Mouse (Mus musculus) kidney, embryonic 14.5 days (tissue): ENCODE measurements around the gene Rtcb. TPM values are rescaled to one million over a fixed set of nuclear protein-coding genes. Genes with fewer than 3 reads are reported as not detected.

Experiments used
- ATAC-seq: fragments of 200-750 bp; cut with Nextera tagmentation; 2 replicates; pipeline ENCODE4 v1.8.0; 2017; ENCODE audit warnings: moderate number of reproducible peaks, mild to moderate bottlenecking, moderate TSS enrichment, moderate library complexity; ENCODE audit not compliant: low FRiP score, low TSS enrichment
- H3K27ac ChIP-seq: fragments of 300-500 bp; sonication (generic); 2 replicates; pipeline ENCODE4 v1.5.1; 2014; ENCODE audit warnings: low read depth, mild to moderate bottlenecking, low read length, moderate library complexity, mixed read lengths
- H3K27me3 ChIP-seq: fragments of 300-500 bp; sonication (generic); 2 replicates; pipeline ENCODE4 v1.6.1; 2014; ENCODE audit warnings: mild to moderate bottlenecking, low read length; ENCODE audit not compliant: control insufficient read depth, insufficient read depth
- H3K36me3 ChIP-seq: fragments of 300-500 bp; sonication (generic); 2 replicates; pipeline ENCODE4 v1.6.1; 2014; ENCODE audit warnings: low read length, mixed read lengths; ENCODE audit not compliant: control insufficient read depth, insufficient read depth
- H3K4me1 ChIP-seq: fragments of 300-500 bp; sonication (generic); 2 replicates; pipeline ENCODE4 v1.6.1; 2014; ENCODE audit warnings: low read length, mixed read lengths; ENCODE audit not compliant: control insufficient read depth, insufficient read depth
- H3K4me2 ChIP-seq: fragments of 300-500 bp; sonication (generic); replicated peaks from 2 replicates; pipeline ENCODE4 v1.6.1; 2014; ENCODE audit warnings: low read depth, mild to moderate bottlenecking, low read length
- H3K4me3 ChIP-seq: fragments of 300-500 bp; sonication (generic); 2 replicates; pipeline ENCODE4 v1.5.1; 2014; ENCODE audit warnings: mild to moderate bottlenecking, low read length
- H3K9ac ChIP-seq: fragments of 300-500 bp; sonication (generic); 2 replicates; pipeline ENCODE4 v1.6.1; 2014; ENCODE audit warnings: low read depth, mild to moderate bottlenecking, low read length, moderate library complexity
- H3K9me3 ChIP-seq: fragments of 300-500 bp; sonication (generic); 2 replicates; pipeline ENCODE4 v1.6.1; 2016; ENCODE audit warnings: low read length; ENCODE audit not compliant: control insufficient read depth
- WGBS: fragments of 180-500 bp; shearing (Covaris S2); extraction: QIAGEN DNeasy Blood & Tissue Kit; methylation state at CpG from one replicate; pipeline ENCODE4 v1.1.7; 2014; 5-methylcytosine and 5-hydroxymethylcytosine counted together
- polyA plus RNA-seq: library from polyadenylated mRNA; unstranded; fragments of >200 nt; fragmentation: Nextera tagmentation; extraction: Ambion mirVana; gene quantifications from 2 replicates; pipeline ENCODE4 v1.2.1, GENCODE M21; 2014

Gene Rtcb
- polyA plus RNA-seq, 1 experiment from 2014 or later, result 171 TPM

DNA sequence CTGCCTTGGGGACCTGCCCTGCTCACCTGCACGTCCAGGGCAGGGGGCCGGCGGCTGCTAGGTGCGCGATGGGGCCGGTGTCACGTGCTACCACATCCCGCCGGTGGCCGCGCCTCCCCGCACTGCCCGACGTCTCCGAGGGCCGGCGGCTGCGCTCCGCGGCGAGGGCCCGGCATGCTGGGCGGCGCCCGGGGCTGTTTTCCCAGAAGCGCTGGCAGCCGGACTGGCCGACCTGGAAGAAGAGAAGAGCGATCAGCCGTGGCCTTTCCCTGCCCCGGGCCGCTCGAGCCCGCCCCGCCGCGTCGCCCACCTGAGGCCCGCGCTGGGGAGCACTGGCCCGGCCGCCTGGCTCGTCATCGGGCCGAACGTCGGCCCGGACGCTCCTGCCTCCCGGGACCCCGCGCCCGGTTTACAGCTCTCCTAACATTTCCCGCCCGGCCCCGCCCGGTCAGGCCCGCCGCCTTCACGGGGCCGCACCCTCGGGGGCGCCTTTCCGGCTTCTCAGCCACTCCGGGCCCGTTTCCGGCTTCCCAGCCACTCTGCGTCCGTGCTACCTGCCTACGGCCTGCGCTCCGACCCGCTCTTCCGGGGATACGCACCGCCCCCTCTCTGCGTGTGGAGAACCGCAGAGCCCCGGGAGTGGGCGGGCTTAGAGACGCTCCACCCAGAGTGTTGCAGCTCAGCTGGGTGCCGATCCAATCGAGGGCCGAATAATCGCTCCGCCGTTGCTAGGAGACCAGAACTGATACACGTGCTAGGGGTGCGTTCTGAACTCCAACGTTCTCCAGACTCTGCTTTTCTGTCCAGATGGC lies 40.9 kb downstream of the Rtcb start, which contains the start of gene Prdm4:
Gene Prdm4 (minus strand): TSS at position 645 of the 812 bp plus-strand sequence.
- no peaks in the 10 kb centered on the region for H3K9me3 ChIP-seq
- H3K4me1 ChIP-seq, result peaks cover 8% of the 10 kb centered on the region; the same call in 1 of the 2 replicates
- peaks cover 21% of the 10 kb centered on the region for H3K36me3 ChIP-seq
- peak within 1 kb of the TSS; percentile 81 for H3K27ac ChIP-seq
- H3K4me3 ChIP-seq, result peak within 1 kb of the TSS; percentile 96
- WGBS, result under 1% methylated on average over 65 of the region's 90 CpGs
- H3K27me3 ChIP-seq, result no peaks in the 10 kb centered on the region; the same call in 1 of the 2 replicates
- H3K9ac ChIP-seq, result peak within 1 kb of the TSS; percentile 90
- peak; percentile 100 for ATAC-seq
- H3K4me2 ChIP-seq, result peak within 1 kb of the TSS; percentile 69

Other genes starting within 250 kb of the Rtcb start
- 76.1 and 90.5 TPM in 2 replicates for gene Pwp1, start 128.3 kb downstream of the Rtcb start, polyA plus RNA-seq
- gene Prdm4, start 40.7 kb downstream of the Rtcb start, polyA plus RNA-seq, result 15.7 and 29.0 TPM in 2 replicates
- 1.3 and 1.5 TPM in 2 replicates for gene Ascl4, start 30.1 kb downstream of the Rtcb start, polyA plus RNA-seq
- gene Bpifc, start 54.1 kb upstream of the Rtcb start, polyA plus RNA-seq, result 0.14 and 0.30 TPM in 2 replicates
- gene Fbxo7, start 64.1 kb upstream of the Rtcb start, polyA plus RNA-seq, result 25.9 and 33.3 TPM in 2 replicates